Mouse (Mus musculus): ENCODE results near the gene Nutf2.

DNA sequence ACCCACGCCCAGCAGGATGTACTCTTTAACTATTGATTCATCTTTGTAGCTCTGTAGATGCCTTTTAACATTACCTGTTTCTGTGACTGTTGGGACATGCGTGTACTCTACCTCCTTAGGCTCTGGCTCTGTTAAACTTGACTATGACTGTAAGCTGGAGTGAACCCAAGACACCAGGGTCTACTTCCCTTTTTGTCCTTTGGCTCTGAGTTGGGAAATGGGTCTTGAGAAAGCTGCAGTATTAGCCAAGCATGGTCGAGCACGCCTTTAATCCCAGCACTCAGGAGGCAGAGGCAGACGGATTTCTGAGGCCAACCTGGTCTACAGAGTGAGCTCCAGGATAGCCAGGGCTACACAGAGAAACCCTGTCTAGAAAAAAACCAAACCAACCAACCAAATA, 1.9 kb upstream of the Nutf2 start:
- TF ChIP-seq CTCF (IDR thresholded peaks at IDR 0.05; ENCODE audit: low read depth), result no peak
- no peak for TF ChIP-seq EP300 (IDR thresholded peaks at IDR 0.05; ENCODE audit: low read depth)
